Mouse (Mus musculus): ENCODE results near the gene Fcer1g.

DNA sequence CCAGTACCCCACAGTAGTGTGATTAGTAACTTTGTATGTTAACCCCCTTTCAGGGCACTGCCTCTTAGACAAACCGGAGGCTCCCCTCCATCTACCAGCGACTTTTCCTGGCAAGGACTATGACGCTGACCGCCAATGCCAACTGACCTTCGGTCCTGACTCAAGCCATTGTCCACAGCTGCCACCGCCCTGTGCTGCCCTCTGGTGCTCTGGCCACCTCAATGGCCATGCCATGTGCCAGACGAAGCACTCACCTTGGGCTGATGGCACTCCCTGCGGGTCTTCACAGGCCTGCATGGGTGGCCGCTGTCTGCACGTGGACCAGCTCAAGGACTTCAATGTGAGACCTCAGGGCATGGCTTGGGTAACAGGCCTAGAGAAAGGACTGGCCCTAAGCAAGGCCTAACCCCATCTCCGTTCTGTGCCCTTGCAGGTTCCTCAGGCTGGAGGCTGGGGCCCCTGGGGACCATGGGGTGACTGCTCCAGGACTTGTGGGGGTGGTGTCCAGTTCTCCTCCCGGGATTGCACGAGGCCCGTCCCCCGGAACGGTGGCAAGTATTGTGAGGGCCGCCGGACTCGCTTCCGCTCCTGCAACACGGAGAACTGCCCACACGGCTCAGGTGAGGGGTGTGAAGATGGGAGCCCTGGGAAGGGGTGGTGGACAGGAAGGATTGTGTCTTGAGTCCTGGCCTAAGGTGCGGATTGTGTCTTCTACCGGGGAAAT, 22.1 kb upstream of the Fcer1g start:
- TF ChIP-seq POLR2A (IDR thresholded peaks at IDR 0.05; ENCODE audit: low read depth, low read length) (no peak), CTCF (IDR thresholded peaks at IDR 0.05; ENCODE audit: borderline replicate concordance, insufficient read depth, low read length) (peak; percentile 18; the same call in 1 of the 2 replicates)
